Mouse (Mus musculus) c-Kit-positive CD71-positive TER-119-positive erythroid progenitor cells, embryonic 14.5 days (primary cell): ENCODE data around the gene Cby3.
"Not testable (repeated sequence)": the region's sequence is repeated elsewhere in the genome, so short reads cannot be mapped to it uniquely, and the experiment has no call there.

Source experiments
- DNase-seq: peaks from one replicate; pipeline ENCODE4 v3.0.0-alpha.2; 2013; ENCODE audit warnings: low spot score

The Cby3 gene

DNA sequence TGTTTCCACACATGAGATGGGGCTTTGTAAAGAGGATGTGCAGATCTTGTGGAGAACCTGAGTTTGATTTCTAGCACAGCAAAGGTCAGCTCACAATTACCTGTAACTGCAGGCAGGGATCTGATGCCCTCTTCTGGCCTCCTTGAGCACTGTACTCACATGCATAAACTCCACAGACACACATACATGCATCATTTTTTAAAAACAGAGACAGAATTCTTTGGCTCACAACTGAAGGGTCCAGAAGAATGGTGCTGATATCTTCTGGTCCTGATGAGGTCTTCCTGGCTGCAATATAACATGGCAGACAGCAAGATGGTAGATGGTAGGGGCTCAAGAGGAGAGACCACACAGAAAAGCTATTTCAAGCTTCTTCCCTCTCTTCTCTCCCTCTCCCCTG, at the start of gene Cby3:
Gene Cby3, plus strand, starts transcription at position 301 of the 400 bp plus-strand sequence.
- no peak for DNase-seq

DNA sequence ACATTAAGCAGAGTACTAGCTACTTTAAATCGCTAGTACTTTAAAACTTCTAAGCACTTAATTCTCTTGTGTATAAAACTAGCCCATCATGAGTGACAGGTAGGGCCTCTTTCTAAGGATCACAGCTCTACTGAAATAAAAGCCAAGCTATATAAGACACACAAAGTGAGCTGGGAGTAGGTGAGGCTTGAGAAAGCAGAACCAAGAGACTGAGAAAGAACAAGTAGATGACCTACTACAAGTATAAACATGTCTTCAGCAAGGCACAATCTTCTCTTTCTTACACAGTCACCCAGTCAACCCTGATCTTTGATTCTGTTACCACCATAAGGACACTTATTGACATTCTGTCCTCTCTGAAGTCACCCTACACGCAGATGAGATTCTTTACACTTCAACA, 41.5 kb upstream of the Cby3 start:
- no peak for DNase-seq

DNA sequence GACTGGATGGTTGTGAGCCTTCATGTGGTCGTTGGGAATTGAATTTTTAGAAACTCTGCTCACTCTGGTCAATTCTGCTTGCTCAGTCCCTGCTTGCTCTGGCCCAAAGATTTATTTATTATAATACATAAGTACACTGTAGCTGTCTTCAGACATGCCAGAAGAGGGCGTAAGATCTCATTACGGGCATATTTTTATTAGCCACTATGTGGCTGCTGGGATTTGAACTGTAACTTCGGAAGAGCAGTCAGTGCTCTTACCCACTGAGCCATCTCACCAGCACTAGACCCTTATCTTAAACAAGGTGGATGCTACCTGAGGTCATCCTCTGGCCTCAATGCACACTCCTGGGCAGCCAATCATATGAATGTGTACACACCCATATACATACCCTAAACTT, 34.9 kb upstream of the Cby3 start:
- DNase-seq, result not testable (repeated sequence)

DNA sequence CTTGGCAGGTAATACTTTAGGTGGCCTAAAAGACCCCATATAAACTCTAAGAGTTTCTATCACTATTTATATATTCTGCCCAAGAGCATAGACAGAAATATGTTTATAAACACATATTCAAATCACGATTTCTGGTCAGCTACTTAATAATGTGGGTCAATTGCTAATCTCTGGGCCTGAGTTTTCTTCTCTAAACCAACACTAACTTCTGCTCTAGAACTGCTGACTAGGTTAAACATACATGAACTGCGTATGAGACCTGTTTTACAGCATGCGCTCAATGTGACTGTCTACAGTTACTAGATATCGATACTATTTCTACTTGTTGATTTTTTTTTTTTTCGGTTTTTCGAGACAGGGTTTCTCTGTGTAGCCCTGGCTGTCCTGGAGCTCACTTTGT, 33.0 kb upstream of the Cby3 start:
- DNase-seq, result no peak

DNA sequence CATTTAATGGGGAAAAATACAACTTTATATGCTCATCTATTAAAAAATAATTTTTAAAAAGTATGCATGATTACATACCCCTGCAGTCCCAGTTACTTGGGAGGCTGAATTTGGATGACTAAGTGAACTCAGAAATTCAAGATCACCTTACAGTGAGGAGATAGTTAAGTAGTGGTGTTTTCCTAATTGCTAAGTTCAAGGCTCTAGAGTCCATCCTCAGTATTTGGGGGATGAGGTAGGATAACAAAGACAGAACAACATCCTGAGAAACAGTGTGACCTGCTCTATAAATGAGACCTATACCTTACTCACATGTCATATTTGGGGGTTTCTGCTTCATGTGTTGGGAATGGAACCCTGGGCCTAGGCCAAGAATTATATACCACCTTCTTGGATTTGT, 31.9 kb upstream of the Cby3 start:
- DNase-seq, result no peak

DNA sequence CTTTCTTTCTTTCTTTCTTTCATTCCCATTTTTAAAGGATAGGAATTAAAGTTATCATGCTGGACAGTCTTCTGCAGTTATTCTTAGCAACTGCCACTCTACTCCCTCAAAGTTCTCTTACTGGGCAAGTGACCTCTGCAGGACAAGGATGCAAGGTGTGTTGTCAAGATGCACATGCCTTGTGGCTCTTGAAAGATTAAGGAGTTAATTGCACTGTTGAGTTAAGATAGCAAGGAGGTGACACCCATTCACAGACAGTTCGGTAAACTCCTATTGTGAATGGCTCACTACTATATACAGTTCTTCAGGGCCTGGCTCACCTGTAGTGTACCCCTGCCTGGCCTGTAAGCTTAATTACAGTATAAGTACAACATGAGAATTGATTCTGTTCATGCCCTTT, 30.4 kb upstream of the Cby3 start:
- DNase-seq, result peak; percentile 66

DNA sequence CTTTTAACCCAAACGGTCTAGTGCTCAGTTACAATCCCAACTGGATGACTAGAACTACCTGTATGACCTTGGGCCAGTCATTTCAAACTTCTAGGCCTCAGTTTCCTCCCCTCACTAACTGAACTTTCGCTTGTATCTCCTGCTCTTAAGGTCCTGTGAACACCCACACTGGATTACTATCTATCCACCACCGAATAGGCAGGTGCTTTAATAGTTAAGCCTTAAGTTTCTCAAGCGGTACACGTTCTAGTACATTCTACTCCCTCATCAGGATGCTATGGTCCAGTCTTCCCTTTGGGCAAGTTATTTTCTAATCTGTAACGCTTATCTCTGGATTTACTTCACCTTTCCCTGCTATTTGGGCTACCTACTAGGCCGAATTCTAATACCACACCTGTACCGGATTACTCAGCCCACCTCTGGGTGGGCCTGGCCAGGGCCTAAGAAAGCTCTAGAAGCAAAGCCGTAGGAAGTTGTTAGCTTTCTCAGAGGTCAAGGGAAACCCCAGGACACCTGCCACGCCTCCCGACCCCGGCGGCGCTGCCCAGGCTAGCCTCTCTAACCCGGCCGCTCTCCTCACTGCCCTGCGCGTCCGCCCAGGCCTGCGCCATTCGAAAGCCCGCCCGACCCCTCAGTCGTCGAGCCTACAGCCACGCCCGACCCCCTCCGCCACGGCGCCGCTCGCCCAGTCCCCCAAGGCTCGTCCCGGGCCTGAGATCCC, 29.4 kb upstream of the Cby3 start:
- peak; percentile 36 for DNase-seq

DNA sequence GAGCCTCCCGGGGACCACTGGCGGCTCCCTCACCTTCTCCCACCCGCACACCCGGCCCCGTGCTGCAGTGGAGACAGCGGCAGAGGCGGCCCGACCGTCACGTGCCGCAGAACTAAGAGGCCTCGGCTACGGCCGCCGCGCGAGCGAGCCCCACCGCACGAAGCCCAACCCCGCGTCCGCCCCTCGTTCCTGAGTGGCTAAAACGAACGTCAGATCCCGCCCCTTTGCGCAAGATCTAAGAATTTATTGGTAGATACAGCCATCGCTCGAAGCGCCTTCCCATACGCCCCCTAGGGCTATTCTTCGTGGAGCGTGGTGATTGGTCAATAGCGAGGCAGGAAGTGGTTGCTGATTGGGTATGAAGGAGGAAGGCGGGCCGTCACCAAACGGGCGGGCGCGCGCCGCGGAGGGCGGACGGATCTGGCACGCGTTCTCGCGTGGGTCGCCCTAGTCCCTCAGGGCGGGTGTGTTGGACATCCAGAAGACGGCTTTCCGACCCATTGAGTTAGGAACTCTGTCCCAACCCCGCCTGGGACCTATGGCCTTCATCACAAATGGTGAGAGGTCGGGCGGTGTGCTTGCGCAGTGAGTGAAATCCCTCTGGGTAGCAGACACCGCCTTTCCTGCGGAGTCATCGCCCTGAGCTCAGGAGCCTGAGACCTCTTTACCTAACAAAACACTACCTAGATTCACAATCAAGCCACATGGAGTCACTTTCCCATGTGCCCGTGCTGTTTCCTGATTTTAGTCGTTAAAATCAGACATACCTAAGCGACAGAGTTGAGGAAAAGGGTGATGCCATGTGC, 28.6 kb upstream of the Cby3 start, which contains the start of gene Canx:
Gene Canx, minus strand, starts transcription at position 178 of the 806 bp plus-strand sequence.
- DNase-seq, result peak; percentile 99

DNA sequence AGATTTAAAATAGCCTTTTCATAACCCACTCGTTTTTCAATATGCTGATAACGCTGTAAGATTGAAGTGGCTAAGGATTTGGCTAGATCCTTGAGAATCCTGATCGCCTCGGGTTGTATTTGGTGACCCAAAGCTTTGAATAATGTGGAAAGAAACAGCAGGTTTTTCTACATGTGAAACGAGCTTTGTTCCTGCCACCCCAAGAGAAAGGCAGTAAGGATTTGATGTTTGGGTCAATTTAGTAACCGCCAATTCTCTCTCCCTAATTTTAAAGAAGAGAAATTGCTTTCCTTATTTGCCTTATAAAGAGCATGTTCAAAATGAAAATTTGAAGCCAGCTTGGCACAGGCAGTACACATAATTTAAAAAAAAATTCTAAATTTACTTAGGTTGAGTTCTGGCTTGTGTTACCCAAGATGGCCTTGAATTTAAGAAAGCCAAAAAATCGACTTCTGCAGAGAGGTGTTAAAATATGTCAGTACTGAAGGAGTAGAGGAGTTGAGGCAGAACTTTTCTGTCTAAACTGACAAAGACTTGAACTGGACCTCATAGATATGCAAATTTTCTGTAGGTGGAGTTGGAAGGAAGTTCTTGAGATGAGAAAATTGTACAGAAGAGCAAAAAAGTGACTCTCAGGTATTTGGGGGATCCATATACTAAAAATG, 27.8 kb upstream of the Cby3 start:
- DNase-seq, result peak; percentile 30

DNA sequence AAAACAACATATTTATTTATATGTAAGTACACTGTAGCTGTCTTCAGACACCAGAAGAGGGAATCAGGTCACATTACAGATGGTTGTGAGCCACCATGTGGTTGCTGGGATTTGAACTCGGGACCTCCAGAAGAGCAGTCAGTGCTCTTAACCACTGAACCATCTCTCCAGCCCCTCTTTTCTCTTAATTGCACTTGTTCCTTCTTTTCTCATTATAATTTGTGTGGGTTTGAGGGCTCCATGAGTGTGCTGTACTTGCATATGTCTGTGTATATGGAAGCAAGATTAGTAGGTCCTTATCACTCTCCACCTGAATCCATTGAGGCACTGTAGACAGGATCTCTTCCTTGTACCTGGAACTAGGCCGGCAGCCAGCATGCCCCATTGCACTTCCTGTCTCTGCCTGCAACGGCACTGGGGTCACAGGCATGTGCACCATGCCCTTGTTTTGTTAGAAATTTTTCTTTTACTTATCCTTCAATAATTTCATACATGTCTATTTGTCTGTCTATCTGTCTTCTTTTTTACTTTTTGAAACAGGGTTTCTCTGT, 26.1 kb upstream of the Cby3 start:
- DNase-seq, result no peak

DNA sequence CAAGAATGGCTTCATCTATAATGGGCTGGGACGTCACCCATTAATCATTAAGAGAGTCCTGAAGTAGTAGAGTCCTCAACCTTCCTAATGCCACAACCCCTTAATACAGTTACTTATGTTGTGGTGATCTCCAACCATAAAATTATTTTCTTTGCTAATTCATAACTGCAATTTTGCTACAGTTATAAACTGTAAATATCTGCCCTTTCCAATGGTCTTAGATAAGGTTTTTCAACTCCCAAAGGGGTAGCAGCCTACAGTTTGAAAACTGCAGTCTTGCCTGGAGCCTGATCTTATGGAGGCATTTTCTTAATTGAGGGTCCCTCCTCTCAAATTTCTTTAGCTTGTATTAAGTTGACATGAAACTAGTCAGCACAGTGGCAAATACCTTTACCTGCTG, 24.9 kb upstream of the Cby3 start:
- DNase-seq, result no peak

DNA sequence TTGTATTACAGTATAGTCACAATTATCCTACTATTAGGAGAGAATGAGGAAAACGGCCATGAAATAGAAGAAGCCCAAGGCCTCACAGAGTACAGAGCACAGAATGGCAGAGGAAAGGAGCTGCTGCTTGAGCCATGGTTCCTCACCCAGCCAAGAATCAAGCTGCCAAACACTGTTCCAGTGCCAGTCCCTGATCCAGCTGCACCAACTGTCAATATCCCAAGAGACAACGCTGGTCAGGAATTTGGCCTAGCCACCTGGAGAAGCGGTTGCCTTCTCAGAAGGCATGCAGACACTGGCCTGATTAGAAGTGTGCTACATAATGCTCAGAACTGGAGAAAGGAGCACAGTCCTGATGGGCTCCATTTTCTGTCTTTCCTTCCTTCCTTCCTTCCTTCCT, 21.1 kb upstream of the Cby3 start:
- DNase-seq, result no peak

DNA sequence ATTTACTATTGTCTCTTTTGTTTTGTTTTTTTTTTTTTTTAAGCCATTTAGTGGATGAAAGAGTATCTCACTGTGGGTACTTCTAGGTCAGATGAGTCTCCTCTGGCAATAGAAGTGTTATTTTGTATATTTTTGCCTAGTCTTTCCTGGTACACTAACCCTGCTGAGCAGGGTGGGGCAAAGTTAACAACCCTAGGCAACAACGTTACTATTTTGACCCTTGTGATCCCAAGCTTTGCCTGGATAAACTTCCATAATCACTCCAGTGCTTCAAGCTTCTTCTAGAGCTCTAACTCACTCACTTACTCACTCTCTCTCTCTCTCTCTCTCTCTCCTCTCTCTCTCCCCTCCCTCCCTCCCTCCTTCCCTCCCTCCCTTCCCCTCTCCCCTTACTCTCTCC, 18.1 kb upstream of the Cby3 start:
- no peak for DNase-seq

DNA sequence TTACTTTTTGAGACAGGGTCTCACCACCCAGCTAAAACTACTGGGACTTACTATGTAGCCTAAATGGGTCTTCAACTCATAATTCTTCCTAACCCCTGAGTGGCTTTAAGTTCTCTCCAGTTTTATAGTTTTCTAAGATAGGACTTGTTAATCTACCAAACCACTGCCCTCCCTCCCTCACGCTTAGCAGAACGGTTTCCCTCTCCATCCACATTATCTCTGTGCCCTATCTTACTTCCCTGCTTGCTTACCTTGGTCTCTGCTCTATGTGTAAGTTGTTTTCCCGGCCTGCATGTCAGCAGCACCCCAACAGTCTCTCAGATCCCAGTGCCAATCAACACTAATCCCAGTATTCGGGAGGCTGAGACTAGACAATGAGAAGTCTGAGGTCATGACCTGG, 17.4 kb upstream of the Cby3 start:
- no peak for DNase-seq

DNA sequence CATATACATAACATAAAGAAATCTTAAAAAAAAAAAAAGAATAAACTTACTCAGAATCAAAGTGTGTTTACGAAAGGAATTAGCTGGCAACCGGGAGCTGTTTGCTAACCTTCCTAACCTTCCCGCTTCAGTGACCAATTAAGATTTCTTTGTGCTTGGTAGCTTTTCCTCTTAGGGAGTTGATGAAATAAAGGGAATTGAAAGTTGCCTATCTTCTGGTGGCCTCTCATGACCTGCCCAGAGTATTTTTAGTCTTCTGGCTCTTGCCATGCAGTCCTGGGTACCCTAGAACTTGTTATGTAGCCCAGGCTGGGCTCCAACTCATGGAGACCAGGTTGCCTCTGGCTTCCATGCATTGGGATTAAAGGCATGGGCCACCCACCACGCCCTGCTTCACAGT, 8.8 kb upstream of the Cby3 start:
- DNase-seq, result no peak

DNA sequence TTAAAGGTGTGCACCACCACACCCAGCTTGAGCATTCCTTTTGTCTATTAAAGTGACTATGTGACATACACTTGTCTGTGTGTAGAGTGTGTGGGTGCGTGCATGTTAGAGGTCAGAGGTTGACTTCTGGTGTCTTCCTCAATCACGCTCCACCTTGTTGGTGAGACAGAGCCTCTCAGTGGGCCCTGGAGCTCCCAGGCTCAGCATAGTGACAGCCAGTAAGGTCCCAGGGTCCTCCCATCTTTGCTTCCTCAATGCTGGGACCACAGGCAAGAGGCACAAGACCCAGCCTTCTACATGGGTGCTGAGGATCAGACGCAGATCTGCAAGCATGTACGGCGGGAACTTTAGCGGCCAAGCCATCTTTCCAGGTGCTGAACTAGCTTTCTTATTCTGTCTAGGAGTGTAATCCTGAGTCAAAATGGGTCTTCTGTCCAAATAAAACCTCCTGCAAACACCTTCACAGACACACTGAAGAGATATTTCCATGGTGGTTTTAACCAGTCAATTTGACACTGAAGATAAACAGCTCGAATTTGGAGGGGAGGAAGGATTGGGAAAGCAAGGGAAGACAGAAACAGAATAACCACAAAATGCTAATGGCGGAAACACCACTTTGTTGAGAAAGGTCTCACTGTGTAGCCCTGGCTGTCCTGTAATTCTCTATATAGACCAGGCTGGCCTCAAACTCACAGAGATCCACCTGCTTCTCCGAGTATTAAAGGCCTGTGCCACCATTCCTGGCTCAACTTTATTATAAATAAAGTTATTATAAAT, 7.8 kb upstream of the Cby3 start:
- DNase-seq, result no peak

DNA sequence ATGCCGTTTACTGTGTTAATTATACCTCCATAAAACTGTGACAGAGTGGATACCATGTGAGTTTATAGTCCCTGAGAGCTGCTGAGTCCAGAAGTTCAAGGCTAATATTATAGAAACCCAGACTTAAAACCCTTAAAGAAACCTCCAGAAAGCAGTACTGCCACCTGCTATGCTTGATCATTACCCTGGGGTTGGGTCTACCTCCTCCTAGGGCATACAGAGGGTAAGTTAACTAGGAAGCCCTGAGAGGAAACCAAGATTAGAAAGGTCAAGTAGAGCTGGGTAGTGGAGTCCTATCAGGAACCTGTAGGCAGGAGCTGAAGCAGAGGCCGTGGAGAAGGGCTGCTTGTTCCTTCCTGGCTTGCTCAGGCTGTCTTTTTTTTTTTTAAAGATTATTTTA, 2.1 kb upstream of the Cby3 start:
- DNase-seq, result no peak

DNA sequence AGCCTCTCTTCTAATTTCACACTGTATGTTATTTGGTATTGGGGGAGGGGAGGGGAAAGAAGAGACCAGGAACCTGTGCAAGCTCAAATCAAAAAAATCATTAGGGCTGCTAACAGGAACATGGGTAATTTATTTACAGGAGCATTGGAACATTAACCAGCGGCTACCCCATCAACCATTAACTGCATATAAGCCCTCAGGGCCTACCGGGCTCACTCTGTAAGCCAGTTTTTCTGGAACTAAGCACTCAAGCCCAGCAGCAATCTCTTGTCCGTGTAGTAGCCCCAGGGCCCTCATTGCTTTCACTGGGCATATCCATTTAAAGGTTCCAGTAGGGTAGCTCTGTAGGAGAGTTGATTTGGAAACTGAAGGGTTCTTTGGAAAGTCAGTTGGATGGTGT, 589 bp downstream of the Cby3 start:
- no peak for DNase-seq

DNA sequence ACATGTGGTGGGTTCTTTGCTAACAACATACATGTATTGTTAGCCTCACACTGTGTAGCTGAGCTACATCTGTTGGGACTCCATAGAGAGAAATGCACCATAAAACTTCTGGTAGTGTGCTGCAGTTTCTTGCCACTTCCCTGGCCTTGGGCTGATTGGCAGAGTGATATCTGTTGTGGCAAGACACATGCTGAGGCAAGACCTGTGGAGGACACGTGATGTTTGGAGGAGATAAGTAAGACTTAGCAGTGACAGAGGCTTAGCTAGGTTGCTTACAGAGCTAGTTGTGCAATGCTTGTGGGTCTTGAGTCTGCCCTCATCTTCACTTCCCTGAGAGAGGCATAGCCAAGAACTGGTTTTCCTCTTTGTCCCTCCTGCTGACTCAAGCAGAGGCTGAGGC, 1.1 kb downstream of the Cby3 start:
- no peak for DNase-seq

DNA sequence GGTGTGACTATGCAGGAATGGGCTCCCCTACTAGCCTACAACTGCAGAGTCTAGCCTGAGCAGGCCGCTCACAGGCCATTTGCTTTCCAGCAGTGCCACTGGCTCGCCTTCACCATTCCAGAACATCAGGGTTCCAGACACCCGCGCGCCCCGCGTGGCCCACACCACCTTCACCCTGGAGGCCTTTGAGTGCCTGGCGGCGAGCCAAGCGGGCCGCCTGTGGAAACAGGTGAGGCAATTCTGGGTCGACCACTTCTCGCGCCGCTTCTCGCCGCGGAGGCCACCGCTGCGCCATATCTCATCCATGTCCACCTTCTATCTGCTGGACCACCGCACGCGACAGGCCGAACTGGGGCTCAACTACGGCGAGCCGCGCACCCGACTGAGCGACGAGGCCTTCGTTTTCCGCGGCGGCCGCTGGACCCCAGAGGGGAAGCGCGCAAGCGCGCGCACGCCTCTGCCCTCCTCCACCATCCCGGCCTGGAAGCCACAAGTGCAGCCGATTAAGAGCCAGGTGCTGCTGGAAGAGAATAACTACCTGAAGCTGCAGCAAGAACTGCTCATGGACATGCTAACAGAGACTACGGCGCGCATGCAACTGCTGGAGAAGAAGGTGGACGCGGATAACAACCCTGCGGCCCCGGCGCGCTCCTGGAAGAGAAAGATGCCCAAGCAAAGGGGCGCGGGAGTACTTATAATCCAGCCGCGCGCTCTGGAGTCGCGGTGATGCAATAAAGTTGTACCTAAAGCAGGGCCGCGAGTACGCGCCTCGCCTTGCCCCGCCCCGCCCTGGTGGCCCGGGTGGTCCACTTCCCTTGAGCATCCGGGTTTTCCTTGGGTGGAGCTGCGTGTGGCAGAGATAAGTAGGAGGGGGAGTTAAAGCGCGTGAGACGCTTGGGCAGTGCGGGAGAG, 4.9 kb downstream of the Cby3 start:
- DNase-seq, result peak; percentile 40

DNA sequence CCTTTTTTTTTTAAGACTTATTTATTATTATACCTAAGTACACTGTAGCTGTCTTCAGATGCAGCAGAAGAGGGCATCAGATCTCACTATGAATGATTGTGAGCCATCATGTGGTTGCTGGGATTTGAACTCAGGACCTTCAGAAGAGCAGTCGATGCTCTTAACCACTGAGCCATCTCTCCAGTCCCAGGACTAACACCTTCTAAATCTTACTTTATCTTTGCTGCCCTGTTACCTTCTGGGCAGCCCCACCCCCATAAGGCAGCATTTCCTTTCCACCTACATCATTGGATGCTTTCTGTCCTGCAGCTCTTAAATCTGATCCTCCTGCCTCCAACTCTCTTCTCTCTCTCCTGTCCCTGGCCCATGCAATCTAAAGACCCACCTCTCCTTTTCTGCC, 7.0 kb downstream of the Cby3 start:
- not testable (repeated sequence) for DNase-seq
